Mouse (Mus musculus) neural tube, embryonic 11.5 days (tissue): ENCODE results near the gene Kmt2e. TPM values are rescaled to one million over a fixed set of nuclear protein-coding genes. Genes with fewer than 3 reads are reported as not detected.

ENCODE experiments used
- ATAC-seq: fragments of 200-750 bp; cut with Nextera tagmentation; 2 replicates; pipeline ENCODE4 v1.8.0; 2017; ENCODE audit warnings: moderate number of reproducible peaks, mild to moderate bottlenecking, moderate TSS enrichment, moderate library complexity; ENCODE audit not compliant: insufficient read depth, low FRiP score, low TSS enrichment
- DNase-seq: peaks from one replicate; pipeline ENCODE4 v3.0.0-alpha.2; 2015; ENCODE audit warnings: low spot score
- H3K27ac ChIP-seq: fragments of 300-500 bp; sonication (generic); 2 replicates; pipeline ENCODE4 v1.5.1; 2014; ENCODE audit warnings: low read depth, mild to moderate bottlenecking, low read length
- H3K27me3 ChIP-seq: fragments of 300-500 bp; sonication (generic); 2 replicates; pipeline ENCODE4 v1.6.1; 2014; ENCODE audit warnings: mild to moderate bottlenecking, low read length, mixed read lengths; ENCODE audit not compliant: control insufficient read depth, insufficient read depth
- H3K36me3 ChIP-seq: fragments of 300-500 bp; sonication (generic); 2 replicates; pipeline ENCODE4 v1.6.1; 2014; ENCODE audit warnings: mild to moderate bottlenecking, low read length, moderate library complexity, mixed read lengths; ENCODE audit not compliant: control insufficient read depth, insufficient read depth
- H3K4me1 ChIP-seq: fragments of 300-500 bp; sonication (generic); 2 replicates; pipeline ENCODE4 v1.6.1; 2014; ENCODE audit warnings: low read length, mixed read lengths; ENCODE audit not compliant: control insufficient read depth, insufficient read depth
- H3K4me2 ChIP-seq: fragments of 300-500 bp; sonication (generic); 2 replicates; pipeline ENCODE4 v1.6.1; 2014; ENCODE audit warnings: low read depth, mild to moderate bottlenecking, moderate library complexity
- H3K4me3 ChIP-seq: fragments of 300-500 bp; sonication (generic); 2 replicates; pipeline ENCODE4 v1.5.1; 2014; ENCODE audit warnings: low read depth, low read length
- H3K9ac ChIP-seq: fragments of 300-500 bp; sonication (generic); 2 replicates; pipeline ENCODE4 v1.6.1; 2014; ENCODE audit warnings: mild to moderate bottlenecking, low read length
- H3K9me3 ChIP-seq: fragments of 300-500 bp; sonication (generic); 2 replicates; pipeline ENCODE4 v1.6.1; 2016; ENCODE audit warnings: low read length; ENCODE audit not compliant: control insufficient read depth
- whole genome bisulfite sequencing: fragments of 180-500 bp; shearing (Covaris S2); extraction: QIAGEN DNeasy Blood & Tissue Kit; methylation state at CpG from one replicate; pipeline ENCODE4 v1.1.7; 2014; 5-methylcytosine and 5-hydroxymethylcytosine counted together
- polyA plus RNA-seq: library from polyadenylated mRNA; unstranded; fragments of >200 nt; fragmentation: Nextera tagmentation; extraction: Ambion mirVana; gene quantifications from 2 replicates; pipeline ENCODE4 v1.2.1, GENCODE M21; 2014

Gene Kmt2e
- polyA plus RNA-seq, 1 experiment from 2014 or later: 105 TPM

- H3K36me3 ChIP-seq: 0 out of 2 replicates have a peak, but pooled peaks cover 2% of the 10 kb centered on the region
- no peak for DNase-seq
- H3K4me3 ChIP-seq: no peak overlapping the region
- no peak overlapping the region for H3K4me2 ChIP-seq
- H3K9ac ChIP-seq: no peak overlapping the region
- no peaks in the 10 kb centered on the region for H3K9me3 ChIP-seq
- WGBS: 84% methylated on average over 2 of the region's 2 CpGs
- no peak overlapping the region for H3K27ac ChIP-seq
- H3K27me3 ChIP-seq: no peaks in the 10 kb centered on the region
- H3K4me1 ChIP-seq: peaks cover 14% of the 10 kb centered on the region; the same call in 1 of the 2 replicates
- ATAC-seq: no peak
Measured at GRCm38 (mm10) chr5:23461688-23462087, 27.4 kb downstream of the Kmt2e start.

- no peak overlapping the region for H3K4me3 ChIP-seq
- H3K4me1 ChIP-seq: no peaks in the 10 kb centered on the region
- ATAC-seq (no peak), DNase-seq (no peak)
- H3K9ac ChIP-seq: no peak overlapping the region
- 0 out of 2 replicates have a peak, but pooled peaks cover 2% of the 10 kb centered on the region for H3K36me3 ChIP-seq
- 93% methylated on average over 3 of the region's 3 CpGs for WGBS
- H3K4me2 ChIP-seq: no peak overlapping the region
- H3K27ac ChIP-seq: no peak overlapping the region
- H3K9me3 ChIP-seq: no peaks in the 10 kb centered on the region
- H3K27me3 ChIP-seq: no peaks in the 10 kb centered on the region
Measured at GRCm38 (mm10) chr5:23464247-23464646, 30.0 kb downstream of the Kmt2e start.

DNA sequence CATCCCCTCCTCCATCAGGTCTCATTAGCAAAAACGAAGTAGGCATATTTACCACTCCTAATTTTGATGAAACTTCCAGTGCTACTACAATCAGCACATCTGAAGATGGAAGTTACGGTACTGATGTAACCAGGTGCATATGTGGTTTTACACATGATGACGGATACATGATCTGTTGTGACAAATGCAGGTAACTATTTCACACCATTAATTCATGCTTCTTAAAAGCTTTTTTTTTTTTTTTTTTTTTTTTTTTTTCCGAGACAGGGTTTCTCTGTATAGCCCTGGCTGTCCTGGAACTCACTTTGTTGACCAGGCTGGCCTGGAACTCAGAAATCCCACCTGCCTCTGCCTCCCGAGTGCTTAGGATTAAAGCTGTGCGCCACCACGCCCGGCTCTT lies 30.5 kb downstream of the Kmt2e start:
- Histone ChIP-seq H3K4me2 (no peak overlapping the region), H3K4me3 (no peak overlapping the region), H3K4me1 (no peaks in the 10 kb centered on the region), H3K9ac (no peak overlapping the region), H3K27ac (no peak overlapping the region), H3K27me3 (no peaks in the 10 kb centered on the region), H3K9me3 (no peaks in the 10 kb centered on the region), H3K36me3 (0 out of 2 replicates have a peak, but pooled peaks cover 2% of the 10 kb centered on the region)
- DNase-seq: no peak
- ATAC-seq: no peak
- WGBS: 93% methylated on average over 8 of the region's 8 CpGs

DNA sequence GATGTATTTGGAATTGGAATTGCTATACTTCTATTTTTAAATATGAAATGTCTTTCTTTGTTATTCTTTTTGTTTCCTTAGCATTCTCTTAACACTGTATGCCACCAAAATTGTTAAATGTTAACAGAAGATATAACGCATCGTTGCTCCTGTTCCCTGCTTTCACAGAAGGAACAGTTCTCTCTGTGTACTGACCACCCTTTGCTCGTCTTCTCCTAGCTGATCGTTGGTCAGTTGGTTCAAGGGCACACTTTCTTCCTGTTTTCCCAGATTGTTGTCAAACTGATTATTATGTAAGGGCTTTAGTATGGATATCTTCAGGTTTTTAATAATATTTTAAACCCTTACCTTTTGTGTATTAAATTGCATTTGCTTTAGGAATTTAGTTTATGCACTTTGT lies 32.3 kb downstream of the Kmt2e start:
- H3K9me3 ChIP-seq: no peaks in the 10 kb centered on the region
- ATAC-seq (no peak), DNase-seq (no peak)
- no peak overlapping the region for H3K9ac ChIP-seq
- H3K27ac ChIP-seq: no peak overlapping the region
- no peak overlapping the region for H3K4me3 ChIP-seq
- H3K27me3 ChIP-seq: no peaks in the 10 kb centered on the region
- H3K36me3 ChIP-seq: peaks cover 2% of the 10 kb centered on the region; the same call in 1 of the 2 replicates
- H3K4me2 ChIP-seq: no peak overlapping the region
- WGBS: 91% methylated on average over 4 of the region's 4 CpGs
- H3K4me1 ChIP-seq: no peaks in the 10 kb centered on the region

- H3K27ac ChIP-seq: no peak overlapping the region
- H3K36me3 ChIP-seq: peaks cover 8% of the 10 kb centered on the region
Measured at GRCm38 (mm10) chr5:23473098-23473873, 39.0 kb downstream of the Kmt2e start.

GRCm38 (mm10) chr5:23483811-23484210 lies 49.6 kb downstream of the Kmt2e start:
- Histone ChIP-seq H3K27me3 (no peaks in the 10 kb centered on the region), H3K4me1 (no peaks in the 10 kb centered on the region), H3K9me3 (no peaks in the 10 kb centered on the region), H3K4me3 (no peak overlapping the region), H3K27ac (no peak overlapping the region), H3K36me3 (peaks cover 9% of the 10 kb centered on the region), H3K4me2 (no peak overlapping the region), H3K9ac (no peak overlapping the region)
- DNase-seq (no peak), ATAC-seq (no peak)
- WGBS: 94% methylated on average over 7 of the region's 7 CpGs

More at GRCm38 (mm10) chr5:23473098-23473873, 39.0 kb downstream of the Kmt2e start:
- no peak overlapping the region for H3K9ac ChIP-seq
- H3K4me1 ChIP-seq: no peaks in the 10 kb centered on the region
- no peak overlapping the region for H3K4me3 ChIP-seq
- no peaks in the 10 kb centered on the region for H3K27me3 ChIP-seq
- no peak overlapping the region for H3K4me2 ChIP-seq
- H3K9me3 ChIP-seq: no peaks in the 10 kb centered on the region
- no peak for ATAC-seq
- no peak for DNase-seq
- WGBS: 80% methylated on average over 6 of the region's 6 CpGs

DNA sequence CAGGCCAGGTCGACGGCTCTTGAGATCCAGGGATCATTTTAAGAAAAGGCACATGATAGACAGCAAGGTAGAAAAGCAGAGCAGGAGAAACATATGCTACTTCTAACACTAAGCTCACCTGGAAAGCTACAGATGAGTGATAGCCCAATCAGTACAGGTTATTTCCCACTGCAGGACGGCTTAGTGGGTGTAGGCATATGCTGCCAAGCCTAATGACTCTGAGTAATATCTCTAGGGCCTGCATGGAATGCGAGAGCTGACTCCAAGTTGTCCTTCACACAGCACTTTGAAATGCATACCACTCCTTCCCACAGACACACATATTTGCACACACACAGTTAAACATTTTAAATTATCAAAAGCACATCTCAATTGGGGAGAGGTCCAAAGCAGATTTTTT lies 55.0 kb downstream of the Kmt2e start:
- no peak for DNase-seq

GRCm38 (mm10) chr5:23490797-23491196 lies 56.6 kb downstream of the Kmt2e start:
- WGBS: 60% methylated on average over 2 of the region's 2 CpGs
- Histone ChIP-seq H3K9me3 (no peaks in the 10 kb centered on the region), H3K27ac (no peak overlapping the region), H3K4me3 (no peak overlapping the region), H3K36me3 (peaks cover 9% of the 10 kb centered on the region), H3K27me3 (no peaks in the 10 kb centered on the region), H3K4me1 (no peaks in the 10 kb centered on the region), H3K9ac (no peak overlapping the region), H3K4me2 (no peak overlapping the region)
- ATAC-seq (no peak), DNase-seq (no peak)

More for the DNA sequence above, 55.0 kb downstream of the Kmt2e start:
- no peaks in the 10 kb centered on the region for H3K9me3 ChIP-seq
- H3K27ac ChIP-seq: no peak overlapping the region
- no peaks in the 10 kb centered on the region for H3K27me3 ChIP-seq
- no peak overlapping the region for H3K4me3 ChIP-seq
- H3K9ac ChIP-seq: no peak overlapping the region
- H3K36me3 ChIP-seq: peaks cover 11% of the 10 kb centered on the region
- 88% methylated on average over 4 of the region's 4 CpGs for WGBS
- ATAC-seq: no peak
- no peak overlapping the region for H3K4me2 ChIP-seq
- H3K4me1 ChIP-seq: no peaks in the 10 kb centered on the region

- ATAC-seq (no peak), DNase-seq (no peak)
- 95% methylated on average over 3 of the region's 3 CpGs for WGBS
- H3K4me1 ChIP-seq: no peaks in the 10 kb centered on the region
- no peak overlapping the region for H3K4me2 ChIP-seq
- peaks cover 29% of the 10 kb centered on the region for H3K36me3 ChIP-seq
- no peaks in the 10 kb centered on the region for H3K9me3 ChIP-seq
- H3K27me3 ChIP-seq: no peaks in the 10 kb centered on the region
- H3K4me3 ChIP-seq: no peak overlapping the region
- no peak overlapping the region for H3K27ac ChIP-seq
- H3K9ac ChIP-seq: no peak overlapping the region
Measured at GRCm38 (mm10) chr5:23496396-23496795, 62.2 kb downstream of the Kmt2e start.
